Mouse (Mus musculus) stomach, embryonic 14.5 days (tissue): Measurements from ENCODE around the gene Cacna1b. TPM values are rescaled to one million over a fixed set of nuclear protein-coding genes. Genes with fewer than 3 reads are reported as not detected.

Experiments used
- ATAC-seq: fragments of 200-750 bp; cut with Nextera tagmentation; 2 replicates; pipeline ENCODE4 v1.8.0; 2017; ENCODE audit warnings: low read depth, moderate TSS enrichment; ENCODE audit not compliant: insufficient number of reproducible peaks, insufficient read depth, low FRiP score
- H3K27ac ChIP-seq: fragments of 300-500 bp; sonication (generic); 2 replicates; pipeline ENCODE4 v1.5.1; 2014; ENCODE audit warnings: mild to moderate bottlenecking, low read length, moderate library complexity, mixed read lengths
- H3K27me3 ChIP-seq: fragments of 300-500 bp; sonication (generic); 2 replicates; pipeline ENCODE4 v1.6.1; 2014; ENCODE audit warnings: low read length, control low read depth, mixed read lengths; ENCODE audit not compliant: control insufficient read depth, insufficient read depth
- H3K36me3 ChIP-seq: fragments of 300-500 bp; sonication (generic); 2 replicates; pipeline ENCODE4 v1.6.1; 2014; ENCODE audit warnings: mild to moderate bottlenecking, control low read depth, low read length, moderate library complexity, mixed read lengths; ENCODE audit not compliant: control insufficient read depth, insufficient read depth
- H3K4me1 ChIP-seq: fragments of 300-500 bp; sonication (generic); 2 replicates; pipeline ENCODE4 v1.6.1; 2014; ENCODE audit warnings: low read length, control low read depth, mixed read lengths; ENCODE audit not compliant: control insufficient read depth, insufficient read depth
- H3K4me2 ChIP-seq: fragments of 300-500 bp; sonication (generic); replicated peaks from 2 replicates; pipeline ENCODE4 v1.6.1; 2014; ENCODE audit warnings: low read depth, low read length, control low read depth
- H3K4me3 ChIP-seq: fragments of 300-500 bp; sonication (generic); 2 replicates; pipeline ENCODE4 v1.5.1; 2014; ENCODE audit warnings: low read depth, low read length, control low read depth
- H3K9ac ChIP-seq: fragments of 300-500 bp; sonication (generic); replicated peaks from 2 replicates; pipeline ENCODE4 v1.6.1; 2014; ENCODE audit warnings: low read depth, mild to moderate bottlenecking, control low read depth, low read length, moderate library complexity, mixed read lengths
- H3K9me3 ChIP-seq: fragments of 300-500 bp; sonication (generic); 2 replicates; pipeline ENCODE4 v1.6.1; 2016; ENCODE audit warnings: low read depth, low read length, control low read depth; ENCODE audit not compliant: control insufficient read depth
- WGBS: fragments of 180-500 bp; shearing (Covaris S2); extraction: QIAGEN DNeasy Blood & Tissue Kit; methylation state at CpG from one replicate; pipeline ENCODE4 v1.1.7; 2014; 5-methylcytosine and 5-hydroxymethylcytosine counted together
- polyA plus RNA-seq: library from polyadenylated mRNA; unstranded; fragments of >200 nt; fragmentation: Nextera tagmentation; extraction: Ambion mirVana; gene quantifications from 2 replicates; pipeline ENCODE4 v1.2.1, GENCODE M21; 2014

Cacna1b gene
- polyA plus RNA-seq, 1 experiment from 2014 or later = 1.3 TPM

DNA sequence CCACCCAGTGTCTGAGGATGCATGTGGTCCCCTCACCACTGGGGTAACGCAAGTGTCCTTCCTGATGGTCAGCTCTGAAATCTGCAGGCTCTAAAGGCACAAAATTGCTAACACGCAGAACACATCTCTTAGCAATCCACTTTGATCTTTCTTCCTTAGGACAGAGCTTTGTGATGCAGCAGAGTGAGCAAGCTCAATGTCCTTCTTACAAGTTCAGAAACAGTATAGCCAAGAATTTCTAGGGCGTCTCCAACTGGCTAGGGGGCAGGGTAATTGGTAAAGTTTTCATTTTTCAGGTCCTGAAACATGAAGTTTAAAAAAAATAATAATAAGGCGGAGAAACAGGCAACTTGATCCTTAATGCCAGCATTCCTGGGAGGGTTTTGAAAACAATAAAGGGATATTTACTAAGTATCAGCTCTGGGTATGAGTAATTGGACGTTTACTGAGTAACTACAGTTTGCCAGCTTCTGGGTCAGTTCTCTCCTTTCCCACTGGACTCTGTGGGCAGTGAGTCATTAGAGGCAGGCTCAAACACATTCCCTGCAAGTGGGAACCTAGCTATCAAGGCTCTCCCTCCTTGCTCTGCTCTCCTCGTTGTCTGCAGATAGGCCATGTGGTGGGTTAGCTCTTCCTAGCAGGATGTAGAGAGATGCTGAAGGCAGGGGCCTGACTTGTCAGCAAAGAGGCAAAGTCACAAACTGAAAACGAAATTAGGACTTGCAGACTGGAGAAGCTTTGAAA lies 200.2 kb downstream of the Cacna1b start:
- peak overlapping the region; percentile 21; the same call in 1 of the 2 replicates for H3K27ac ChIP-seq

GRCm38 (mm10) chr2:24561946-24562345 lies 201.0 kb downstream of the Cacna1b start:
- H3K9ac ChIP-seq = no peak overlapping the region
- no peaks in the 10 kb centered on the region for H3K27me3 ChIP-seq
- no peaks in the 10 kb centered on the region for H3K9me3 ChIP-seq
- WGBS = 65% methylated on average over 6 of the region's 6 CpGs
- peak overlapping the region; percentile 21; the same call in 1 of the 2 replicates for H3K27ac ChIP-seq
- no peak for ATAC-seq
- H3K4me3 ChIP-seq = no peak overlapping the region
- H3K36me3 ChIP-seq = no peaks in the 10 kb centered on the region
- H3K4me1 ChIP-seq = no peaks in the 10 kb centered on the region
- H3K4me2 ChIP-seq = no peak overlapping the region

More for the DNA sequence above, 200.2 kb downstream of the Cacna1b start:
- ATAC-seq = no peak
- Histone ChIP-seq H3K9ac (no peak overlapping the region), H3K4me1 (no peaks in the 10 kb centered on the region), H3K4me2 (no peak overlapping the region), H3K36me3 (no peaks in the 10 kb centered on the region), H3K9me3 (no peaks in the 10 kb centered on the region), H3K27me3 (no peaks in the 10 kb centered on the region), H3K4me3 (no peak overlapping the region)
- 66% methylated on average over 7 of the region's 7 CpGs for WGBS

DNA sequence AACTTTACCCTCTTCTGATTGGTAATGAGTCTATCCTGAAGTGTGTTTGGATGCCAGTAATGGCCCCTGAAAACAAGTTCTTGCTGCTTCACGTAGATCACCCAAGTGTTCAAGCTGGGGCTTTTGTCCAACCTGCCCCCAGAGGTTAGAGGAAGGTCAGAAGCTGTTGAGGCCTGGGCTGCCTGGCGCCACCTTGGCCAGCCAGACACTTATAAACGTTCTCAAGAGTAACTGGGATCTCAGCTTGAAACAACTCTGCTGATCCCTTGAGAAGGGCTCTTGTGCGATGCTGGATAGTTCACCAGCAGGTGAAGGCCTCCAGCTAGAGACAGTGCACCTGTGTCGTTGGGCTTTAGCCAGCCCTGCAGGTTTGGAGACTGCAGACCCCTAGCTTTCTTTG lies 202.8 kb downstream of the Cacna1b start:
- WGBS = 56% methylated on average over 5 of the region's 5 CpGs

DNA sequence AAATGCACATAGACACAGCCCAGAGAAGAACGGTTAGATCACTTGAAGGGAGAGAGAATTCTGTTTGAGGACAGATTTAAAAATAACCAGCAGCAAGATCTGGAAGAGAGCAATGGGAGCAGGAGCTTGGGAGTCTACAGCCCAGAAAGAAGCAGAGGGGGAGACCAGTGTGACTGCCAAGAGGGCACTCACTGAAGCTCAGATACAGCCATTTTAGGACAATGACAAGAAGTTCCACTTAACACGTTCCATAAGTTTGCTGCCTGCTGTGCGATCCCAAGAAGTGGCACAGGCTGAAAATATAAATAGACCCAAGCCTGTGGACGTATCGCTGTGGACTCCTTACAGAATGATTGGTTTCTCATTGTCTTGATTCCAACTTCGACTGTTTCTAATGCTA lies 206.6 kb downstream of the Cacna1b start:
- H3K9ac ChIP-seq = no peak overlapping the region
- no peak overlapping the region for H3K27ac ChIP-seq
- no peak overlapping the region for H3K4me2 ChIP-seq
- H3K27me3 ChIP-seq = no peaks in the 10 kb centered on the region
- no peaks in the 10 kb centered on the region for H3K36me3 ChIP-seq
- no peak for ATAC-seq
- WGBS = 74% methylated on average over 6 of the region's 6 CpGs
- H3K4me1 ChIP-seq = no peaks in the 10 kb centered on the region
- H3K4me3 ChIP-seq = no peak overlapping the region
- no peaks in the 10 kb centered on the region for H3K9me3 ChIP-seq

More for the DNA sequence above, 202.8 kb downstream of the Cacna1b start:
- no peak for ATAC-seq
- Histone ChIP-seq H3K4me2 (no peak overlapping the region), H3K9me3 (no peaks in the 10 kb centered on the region), H3K4me3 (no peak overlapping the region), H3K9ac (no peak overlapping the region), H3K27ac (no peak overlapping the region), H3K36me3 (no peaks in the 10 kb centered on the region), H3K4me1 (no peaks in the 10 kb centered on the region), H3K27me3 (no peaks in the 10 kb centered on the region)

DNA sequence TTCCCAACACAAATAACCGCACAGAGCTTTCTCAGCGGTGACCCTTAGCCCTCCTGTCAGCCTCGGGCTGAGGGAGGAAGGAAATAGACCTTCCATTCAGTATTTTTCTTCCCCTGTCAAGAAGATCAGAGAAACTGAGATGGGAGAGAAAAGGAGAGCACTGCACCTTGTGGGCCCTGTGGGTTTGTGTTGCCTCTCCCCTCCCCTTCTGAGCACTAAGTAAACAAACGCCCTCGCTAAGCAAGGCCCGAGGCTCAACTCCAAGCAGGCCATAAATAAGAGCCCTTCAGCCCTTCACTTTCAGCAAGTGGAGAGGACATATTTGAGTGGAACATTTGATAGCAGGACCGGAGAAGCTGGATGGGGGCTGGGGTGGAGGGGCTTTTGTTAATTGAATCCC lies 209.0 kb downstream of the Cacna1b start:
- no peak for ATAC-seq
- Histone ChIP-seq H3K9ac (no peak overlapping the region), H3K4me3 (no peak overlapping the region), H3K4me2 (no peak overlapping the region), H3K27ac (no peak overlapping the region), H3K9me3 (no peaks in the 10 kb centered on the region), H3K27me3 (no peaks in the 10 kb centered on the region), H3K4me1 (no peaks in the 10 kb centered on the region), H3K36me3 (no peaks in the 10 kb centered on the region)
- 13% methylated on average over 7 of the region's 7 CpGs for WGBS

Other genes starting within 250 kb of the Cacna1b start
- gene Ehmt1, start 156.5 kb upstream of the Cacna1b start, polyA plus RNA-seq = 91.2 and 95.9 TPM in 2 replicates
- gene Arrdc1, start 172.1 kb upstream of the Cacna1b start, polyA plus RNA-seq = 72.4 and 80.5 TPM in 2 replicates
- 6.3 and 8.1 TPM in 2 replicates for gene Zmynd19, start 186.6 kb upstream of the Cacna1b start, polyA plus RNA-seq
- 25.4 and 28.6 TPM in 2 replicates for gene Dph7, start 199.2 kb upstream of the Cacna1b start, polyA plus RNA-seq
- 114 and 129 TPM in 2 replicates for gene Mrpl41, start 211.9 kb upstream of the Cacna1b start, polyA plus RNA-seq
- 5.2 and 6.5 TPM in 2 replicates for gene Pnpla7, start 212.9 kb upstream of the Cacna1b start, polyA plus RNA-seq